Mouse (Mus musculus) heart, embryonic 14.5 days (tissue): Measurements from ENCODE around the gene Akap8. TPM values are rescaled to one million over a fixed set of nuclear protein-coding genes. Genes with fewer than 3 reads are reported as not detected.
A peak's percentile ranks its signal among the peaks of the same experiment; 100 is the strongest.

Experiments used
- ATAC-seq: fragments of 200-750 bp; cut with Nextera tagmentation; 2 replicates; pipeline ENCODE4 v1.8.0; 2017; ENCODE audit warnings: low read depth, moderate TSS enrichment; ENCODE audit not compliant: insufficient number of reproducible peaks, insufficient read depth, low FRiP score
- H3K27ac ChIP-seq, 2 experiments: fragments of 200-500 bp in 1 of 2; fragments of 300-500 bp in 1 of 2; sonication (generic) in 1 of 2; replicated peaks in 1 of 2; 2 replicates each; pipeline ENCODE4 v1.5.1; 2012 to 2014; ENCODE audit warnings: low read depth in 2 of 2, low read length in 2 of 2, control low read depth in 1 of 2, mild to moderate bottlenecking in 1 of 2, mixed read lengths in 1 of 2; ENCODE audit not compliant: control insufficient read depth in 1 of 2, insufficient read depth in 1 of 2
- H3K27me3 ChIP-seq: fragments of 300-500 bp; sonication (generic); 2 replicates; pipeline ENCODE4 v1.6.1; 2014; ENCODE audit warnings: mild to moderate bottlenecking, low read length, control low read depth; ENCODE audit not compliant: control insufficient read depth, insufficient read depth
- H3K36me3 ChIP-seq: fragments of 300-500 bp; sonication (generic); 2 replicates; pipeline ENCODE4 v1.6.1; 2014; ENCODE audit warnings: mild to moderate bottlenecking, control low read depth, low read length, mixed read lengths; ENCODE audit not compliant: control insufficient read depth, insufficient read depth
- H3K4me1 ChIP-seq, 2 experiments: fragments of 200-500 bp in 1 of 2; fragments of 300-500 bp in 1 of 2; sonication (generic) in 1 of 2; 2 replicates each; pipeline ENCODE4 v1.6.1; 2012 to 2014; ENCODE audit warnings: low read length in 2 of 2, control low read depth in 1 of 2, mixed read lengths in 1 of 2; ENCODE audit not compliant: control insufficient read depth in 2 of 2, insufficient read depth in 2 of 2
- H3K4me2 ChIP-seq: fragments of 300-500 bp; sonication (generic); 2 replicates; pipeline ENCODE4 v1.6.1; 2014; ENCODE audit warnings: mild to moderate bottlenecking, low read length
- H3K4me3 ChIP-seq, 2 experiments: fragments of 200-500 bp in 1 of 2; fragments of 300-500 bp in 1 of 2; sonication (generic) in 1 of 2; 2 replicates each; pipeline ENCODE4 v1.5.1; 2012 to 2014; ENCODE audit warnings: low read length in 2 of 2, mild to moderate bottlenecking in 2 of 2, control low read depth in 1 of 2, low read depth in 1 of 2, moderate library complexity in 1 of 2; ENCODE audit not compliant: control insufficient read depth in 1 of 2, insufficient read depth in 1 of 2
- H3K9ac ChIP-seq: fragments of 300-500 bp; sonication (generic); 2 replicates; pipeline ENCODE4 v1.6.1; 2014; ENCODE audit warnings: mild to moderate bottlenecking, low read length
- H3K9me3 ChIP-seq: fragments of 300-500 bp; sonication (generic); 2 replicates; pipeline ENCODE4 v1.6.1; 2016; ENCODE audit warnings: low read length, control low read depth; ENCODE audit not compliant: control insufficient read depth
- WGBS: fragments of 180-500 bp; shearing (Covaris S2); extraction: QIAGEN DNeasy Blood & Tissue Kit; methylation state at CpG from one replicate; pipeline ENCODE4 v1.1.7; 2014; 5-methylcytosine and 5-hydroxymethylcytosine counted together
- polyA plus RNA-seq: library from polyadenylated mRNA; unstranded; fragments of >200 nt; fragmentation: Nextera tagmentation; extraction: Ambion mirVana; gene quantifications from 2 replicates; pipeline ENCODE4 v1.2.1, GENCODE M21; 2014

Gene Akap8
- polyA plus RNA-seq, 1 experiment from 2014 or later: 34.9 TPM

DNA sequence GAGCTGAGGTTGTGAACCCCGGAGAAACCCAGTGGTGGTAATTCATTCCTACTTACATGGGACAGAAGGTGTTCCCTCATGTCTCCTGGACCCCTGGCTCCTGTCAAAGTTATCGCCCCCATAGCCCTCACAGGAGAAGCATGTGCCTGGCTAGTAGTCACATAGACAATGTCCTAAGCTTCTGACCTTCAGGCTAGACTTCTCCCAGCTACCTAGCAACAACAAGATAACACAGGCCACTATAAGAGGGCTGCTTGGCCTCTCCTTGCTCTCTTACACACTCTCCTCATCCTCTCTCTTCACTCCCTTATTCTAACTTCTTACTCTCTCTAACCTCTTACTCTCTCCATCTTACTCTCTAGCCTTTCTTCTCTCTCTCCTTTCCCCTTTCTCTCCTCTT is 63.6 kb downstream of the Akap8 start:
- Histone ChIP-seq H3K9ac (no peak overlapping the region), H3K9me3 (no peaks in the 10 kb centered on the region), H3K27me3 (no peaks in the 10 kb centered on the region), H3K27ac (peak overlapping the region in 1 of 2 experiments; percentile 41; a peak in 3 of 4 replicates), H3K4me1 (peaks cover 4 to 36% of the 10 kb centered on the region in 2 experiments), H3K4me2 (peak overlapping the region; percentile 31), H3K4me3 (no peak overlapping the region), H3K36me3 (0 out of 2 replicates have a peak, but pooled peaks cover 6% of the 10 kb centered on the region)
- ATAC-seq: no peak
- 49% methylated on average over 2 of the region's 2 CpGs for WGBS

- peaks cover 4 to 36% of the 10 kb centered on the region in 2 experiments for H3K4me1 ChIP-seq
- no peak for ATAC-seq
- no peaks in the 10 kb centered on the region for H3K27me3 ChIP-seq
- H3K9ac ChIP-seq: no peak overlapping the region
- no peak overlapping the region for H3K4me2 ChIP-seq
- 0 out of 2 replicates have a peak, but pooled peaks cover 8% of the 10 kb centered on the region for H3K36me3 ChIP-seq
- H3K4me3 ChIP-seq: no peak overlapping the region
- H3K27ac ChIP-seq: peak overlapping the region in 1 of 2 experiments; percentile 41; a peak in 2 of 4 replicates
- 80% methylated on average over 2 of the region's 2 CpGs for whole genome bisulfite sequencing
- no peaks in the 10 kb centered on the region for H3K9me3 ChIP-seq
These were observed 64.1 kb downstream of the Akap8 start for GRCm38 (mm10) chr17:32256896-32257295.

Other genes with a start within 250 kb of the Akap8 start
- 5.1 and 6.6 TPM in 2 replicates for gene Notch3, start 154.4 kb downstream of the Akap8 start, polyA plus RNA-seq
- 0.30 and 0.32 TPM in 2 replicates for gene Ephx3, start 131.7 kb downstream of the Akap8 start, polyA plus RNA-seq
- 54.7 and 57.0 TPM in 2 replicates for gene Brd4, start 36.5 kb downstream of the Akap8 start, polyA plus RNA-seq
- 83.5 and 84.1 TPM in 2 replicates for gene Akap8l, start 29.4 kb upstream of the Akap8 start, polyA plus RNA-seq
- gene Wiz, start 68.2 kb upstream of the Akap8 start, polyA plus RNA-seq: 18.2 and 19.5 TPM in 2 replicates
- 0.67 and 0.76 TPM in 2 replicates for gene Rasal3, start 82.3 kb upstream of the Akap8 start, polyA plus RNA-seq
- not detected in 2 replicates for gene Pglyrp2, start 102.9 kb upstream of the Akap8 start, polyA plus RNA-seq
- gene Cyp4f39, start 131.5 kb upstream of the Akap8 start, polyA plus RNA-seq: 0.42 and 0.74 TPM in 2 replicates
- 8.3 and 8.6 TPM in 2 replicates for gene Cyp4f17, start 184.8 kb upstream of the Akap8 start, polyA plus RNA-seq
- gene Cyp4f16, start 215.3 kb upstream of the Akap8 start, polyA plus RNA-seq: 13.8 and 15.2 TPM in 2 replicates